Mouse (Mus musculus): ENCODE results near the gene Cyp2f2.

DNA sequence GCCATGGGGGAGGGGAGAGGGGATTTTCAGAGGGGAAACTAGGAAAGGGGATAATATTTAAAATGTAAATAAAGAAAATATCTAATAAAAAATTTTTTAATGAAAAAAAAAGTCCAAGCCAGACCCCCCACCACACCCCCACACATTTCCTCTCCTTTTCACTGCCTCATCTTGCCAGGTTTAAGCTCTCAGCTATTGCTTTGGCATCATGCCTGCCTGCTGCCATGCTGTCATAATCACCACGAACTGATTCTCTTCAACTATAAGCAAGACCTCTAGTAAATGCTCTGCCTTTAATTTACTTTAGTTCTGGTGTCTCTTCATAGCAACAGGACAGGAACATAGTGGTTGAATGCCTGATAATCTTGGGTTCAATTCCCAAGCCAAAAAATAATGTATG is 62.8 kb downstream of the Cyp2f2 start:
- no peak for TF ChIP-seq CTCF (conservative IDR thresholded peaks at IDR 0.05; ENCODE audit: insufficient read depth, insufficient read length, low read depth, low read length)
- TF ChIP-seq POLR2A (IDR thresholded peaks at IDR 0.05; ENCODE audit: low read depth, low read length): no peak
